ENCODE assay signal across 8 mouse cellular contexts in the genomic region with DNA sequence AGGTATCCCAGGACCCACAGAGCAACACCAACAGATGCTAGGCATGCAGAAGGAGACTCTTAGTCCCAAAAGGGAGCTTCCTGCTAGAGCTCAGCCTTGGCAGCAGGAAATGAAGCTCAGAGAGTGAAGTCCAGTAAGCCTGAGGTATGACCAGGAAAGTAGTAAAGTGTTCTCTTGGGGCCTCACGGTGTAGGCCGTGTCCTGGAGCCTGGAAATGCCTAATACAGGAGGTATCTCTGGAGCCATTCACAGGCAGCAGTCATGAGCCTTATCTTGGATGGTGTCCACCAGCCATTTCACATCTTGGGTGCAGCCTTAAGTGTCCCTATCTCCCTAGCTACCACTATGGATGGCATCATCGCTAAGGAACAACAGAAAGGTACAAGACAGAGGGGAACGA. TPM values are rescaled to one million over a fixed set of nuclear protein-coding genes. Genes with fewer than 3 reads are reported as not detected.
DNase-seq lines count a peak whose midpoint lies in the region; ATAC-seq and TF ChIP-seq lines count a peak whose summit lies in the region.
"Not testable (repeated sequence)": the region's sequence is repeated elsewhere in the genome, so short reads cannot be mapped to it uniquely, and the experiment has no call there.

No protein-coding gene starts in this region.

- H3K4me1 ChIP-seq in MEL (ENCODE audit: control insufficient read depth in 1 of 2, insufficient read depth in 2 of 2, low read length in 2 of 2); hindbrain, embryonic 14.5 days (replicated peaks; ENCODE audit: control insufficient read depth, insufficient read depth, low read length); lung, embryonic 15.5 days; neural tube, embryonic 15.5 days: not testable (repeated sequence)

- WGBS in hindbrain, embryonic 14.5 days = 92% methylated on average over 4 of the region's 4 CpGs
- WGBS in lung, embryonic 15.5 days = 87% methylated on average over 4 of the region's 4 CpGs
- WGBS in neural tube, embryonic 15.5 days = 98% methylated on average over 4 of the region's 4 CpGs

- H3K27ac ChIP-seq in MEL (ENCODE audit: control insufficient read depth, low read depth, low read length); hindbrain, embryonic 14.5 days; lung, embryonic 15.5 days; neural tube, embryonic 15.5 days (replicated peaks): not testable (repeated sequence)

- not testable (repeated sequence) for TF ChIP-seq EP300 in MEL (IDR thresholded peaks at IDR 0.05; ENCODE audit: low read depth in 1 of 2, low read length in 2 of 2)

- peak; percentile 48 for DNase-seq in MEL (ENCODE audit: low read depth, low spot score)
- DNase-seq in embryo, embryonic 10.5 days (ENCODE audit: low spot score) = peak; percentile 30
- DNase-seq in gastrocnemius, postnatal 4 days (ENCODE audit: low spot score in 2 of 2) = peak; percentile 71 to 72
- not testable (repeated sequence) for DNase-seq in hindbrain, embryonic 14.5 days (ENCODE audit: low spot score)
- peak; percentile 29 to 43 for DNase-seq in kidney, postnatal 4 days
- DNase-seq in thymus, postnatal 10 days (ENCODE audit: low spot score in 2 of 2) = peak; percentile 58 to 59

- H3K4me2 ChIP-seq in hindbrain, embryonic 14.5 days (replicated peaks); lung, embryonic 15.5 days; neural tube, embryonic 15.5 days: not testable (repeated sequence)

- TF ChIP-seq CTCF in MEL (IDR thresholded peaks at IDR 0.05 in 2 of 3, conservative IDR thresholded peaks at IDR 0.05 in 1 of 3; ENCODE audit: control insufficient read depth in 1 of 3, insufficient read depth in 1 of 3, low read depth in 2 of 3, low read length in 3 of 3, poor library complexity in 1 of 3, severe bottlenecking in 1 of 3) = not testable (repeated sequence)

- TF ChIP-seq RAD21 in MEL (IDR thresholded peaks at IDR 0.05; ENCODE audit: low read depth, low read length) = not testable (repeated sequence)

- H3K4me3 ChIP-seq in MEL (ENCODE audit: control insufficient read depth in 1 of 2, insufficient read depth in 1 of 2, low read depth in 2 of 2, low read length in 2 of 2); hindbrain, embryonic 14.5 days (replicated peaks; ENCODE audit: low read length); lung, embryonic 15.5 days; neural tube, embryonic 15.5 days (replicated peaks): not testable (repeated sequence)

- H3K79me2 ChIP-seq in MEL (ENCODE audit: control insufficient read depth, insufficient read depth, low read length, poor library complexity) = not testable (repeated sequence)

- H3K27me3 ChIP-seq in MEL (ENCODE audit: control insufficient read depth in 1 of 2, insufficient read depth in 2 of 2, low read length in 2 of 2); hindbrain, embryonic 14.5 days (ENCODE audit: control insufficient read depth, insufficient read depth, low read length); lung, embryonic 15.5 days; neural tube, embryonic 15.5 days (replicated peaks): not testable (repeated sequence)

- peak; percentile 13 for ATAC-seq in hindbrain, embryonic 14.5 days (ENCODE audit: low FRiP score)
- ATAC-seq in lung, embryonic 15.5 days (ENCODE audit: borderline replicate concordance, extremely low read depth, low FRiP score, low TSS enrichment) = peak; percentile 5; the same call in 1 of the 2 replicates
- ATAC-seq in neural tube, embryonic 15.5 days (ENCODE audit: low FRiP score) = 0 out of 2 replicates have a peak, but pooled peaks have one; percentile 10

- H3K9ac ChIP-seq in MEL (ENCODE audit: control insufficient read depth, low read depth, low read length, poor library complexity, severe bottlenecking); hindbrain, embryonic 14.5 days; lung, embryonic 15.5 days; neural tube, embryonic 15.5 days (replicated peaks): not testable (repeated sequence)

- not testable (repeated sequence) for H3K9me3 ChIP-seq in MEL (replicated peaks; ENCODE audit: insufficient read depth, low read length); lung, embryonic 15.5 days
- H3K9me3 ChIP-seq in hindbrain, embryonic 14.5 days (ENCODE audit: control insufficient read depth, low read length) = peaks cover 13% of the 10 kb centered on the region
- peaks cover 20% of the 10 kb centered on the region for H3K9me3 ChIP-seq in neural tube, embryonic 15.5 days (replicated peaks)

- TF ChIP-seq POLR2A in MEL (IDR thresholded peaks at IDR 0.05; ENCODE audit: control insufficient read depth in 1 of 2, insufficient read depth in 1 of 2, low read depth in 1 of 2, low read length in 2 of 2, poor library complexity in 1 of 2) = not testable (repeated sequence)

- not testable (repeated sequence) for H3K36me3 ChIP-seq in MEL (ENCODE audit: control insufficient read depth in 1 of 2, insufficient read depth in 2 of 2, low read length in 2 of 2); hindbrain, embryonic 14.5 days (replicated peaks; ENCODE audit: control insufficient read depth, insufficient read depth); lung, embryonic 15.5 days; neural tube, embryonic 15.5 days

RNA-seq across cellular contexts. Expression of a gene that starts 56.0 kb away (rescaled TPM):
- total RNA-seq in MEL (2012; rRNA removed) = 49.8 and 50.8 TPM in 2 replicates
- polyA plus RNA-seq in MEL (2012; ENCODE audit: insufficient read depth in 1 of 2, insufficient read length in 2 of 2, low read depth in 1 of 2, low replicate concordance in 2 of 2, missing spikeins in 1 of 2) = 100 to 1,000 TPM in 1 of 2 experiments, 10 to 100 TPM in 1; 83.6 to 180 TPM
- 10 to 100 TPM; 39.0 to 41.7 TPM for total RNA-seq in gastrocnemius, postnatal 4 days (2021)
- 11.3 and 11.9 TPM in 2 replicates for polyA plus RNA-seq in hindbrain, embryonic 14.5 days (2014; fragmentation: Nextera tagmentation; extraction: Ambion mirVana)
- 11.3 and 12.8 TPM in 2 replicates for polyA plus RNA-seq in lung, embryonic 15.5 days (2015; fragmentation: Nextera tagmentation; extraction: Ambion mirVana)
- 15.7 and 16.2 TPM in 2 replicates for polyA plus RNA-seq in neural tube, embryonic 15.5 days (2015; fragmentation: Nextera tagmentation; extraction: Ambion mirVana)
